Mouse (Mus musculus): ENCODE results near the gene Gm45785.
A peak's percentile ranks its signal among the peaks of the same experiment; 100 is the strongest.

GRCm38 (mm10) chr7:140805704-140806103 lies 50.4 kb downstream of the Gm45785 start:
- TF ChIP-seq CTCF (IDR thresholded peaks at IDR 0.05; ENCODE audit: low read depth, low read length) (peak; percentile 87), POLR2A (IDR thresholded peaks at IDR 0.05; ENCODE audit: insufficient read depth, low read length) (no peak)
